Mouse (Mus musculus): Measurements from ENCODE around the gene Rell1.

The Rell1 gene

GRCm38 (mm10) chr5:63930824-63931358 is 37.8 kb downstream of the Rell1 start:
- no peak for TF ChIP-seq GATA4 (IDR thresholded peaks at IDR 0.05; ENCODE audit: insufficient replicate concordance, low read length)

- TF ChIP-seq GATA4 (IDR thresholded peaks at IDR 0.05; ENCODE audit: insufficient replicate concordance, low read length): no peak
Observed at GRCm38 (mm10) chr5:63925035-63925628, 43.6 kb downstream of the Rell1 start.

GRCm38 (mm10) chr5:63923305-63924025 is 45.2 kb downstream of the Rell1 start:
- no peak for TF ChIP-seq GATA4 (IDR thresholded peaks at IDR 0.05; ENCODE audit: insufficient replicate concordance, low read length)

- no peak for TF ChIP-seq GATA4 (IDR thresholded peaks at IDR 0.05; ENCODE audit: insufficient replicate concordance, low read length)
Observed at GRCm38 (mm10) chr5:63918201-63918600, 50.5 kb downstream of the Rell1 start.

- TF ChIP-seq GATA4 (IDR thresholded peaks at IDR 0.05; ENCODE audit: insufficient replicate concordance, low read length): no peak
Observed at GRCm38 (mm10) chr5:63916457-63917139, 52.1 kb downstream of the Rell1 start.

- TF ChIP-seq GATA4 (IDR thresholded peaks at IDR 0.05; ENCODE audit: insufficient replicate concordance, low read length): no peak
Observed at GRCm38 (mm10) chr5:63914896-63915295, 53.8 kb downstream of the Rell1 start.

- TF ChIP-seq GATA4 (IDR thresholded peaks at IDR 0.05; ENCODE audit: insufficient replicate concordance, low read length): no peak
Observed at GRCm38 (mm10) chr5:63910171-63910960, 58.3 kb downstream of the Rell1 start.

GRCm38 (mm10) chr5:63907513-63907912 is 61.2 kb downstream of the Rell1 start:
- no peak for TF ChIP-seq GATA4 (IDR thresholded peaks at IDR 0.05; ENCODE audit: insufficient replicate concordance, low read length)

- no peak for TF ChIP-seq GATA4 (IDR thresholded peaks at IDR 0.05; ENCODE audit: insufficient replicate concordance, low read length)
Observed at GRCm38 (mm10) chr5:63906149-63907093, 62.3 kb downstream of the Rell1 start.

- TF ChIP-seq GATA4 (IDR thresholded peaks at IDR 0.05; ENCODE audit: insufficient replicate concordance, low read length): no peak
Observed at GRCm38 (mm10) chr5:63903329-63903728, 65.4 kb downstream of the Rell1 start.

GRCm38 (mm10) chr5:63897820-63898110 is 70.9 kb downstream of the Rell1 start:
- TF ChIP-seq GATA4 (IDR thresholded peaks at IDR 0.05; ENCODE audit: insufficient replicate concordance, low read length): 0 out of 2 replicates have a peak, but pooled peaks have one; percentile 46

GRCm38 (mm10) chr5:63891912-63892311 is 76.8 kb downstream of the Rell1 start:
- TF ChIP-seq GATA4 (IDR thresholded peaks at IDR 0.05; ENCODE audit: insufficient replicate concordance, low read length): no peak

- no peak for TF ChIP-seq GATA4 (IDR thresholded peaks at IDR 0.05; ENCODE audit: insufficient replicate concordance, low read length)
Observed at GRCm38 (mm10) chr5:63891241-63891640, 77.5 kb downstream of the Rell1 start.

GRCm38 (mm10) chr5:63887111-63887510 is 81.6 kb downstream of the Rell1 start:
- no peak for TF ChIP-seq GATA4 (IDR thresholded peaks at IDR 0.05; ENCODE audit: insufficient replicate concordance, low read length)
